Mouse (Mus musculus) hindbrain, embryonic 14.5 days (tissue): ENCODE measurements around the gene Phf21a. TPM values are rescaled to one million over a fixed set of nuclear protein-coding genes. Genes with fewer than 3 reads are reported as not detected.

Source experiments
- ATAC-seq: fragments of 200-750 bp; cut with Nextera tagmentation; 2 replicates; pipeline ENCODE4 v1.8.0; 2017; ENCODE audit warnings: moderate number of reproducible peaks, mild to moderate bottlenecking, moderate TSS enrichment, moderate library complexity; ENCODE audit not compliant: low FRiP score
- DNase-seq: peaks from one replicate; pipeline ENCODE4 v3.0.0-alpha.2; 2015; ENCODE audit warnings: low spot score
- H3K27ac ChIP-seq: fragments of 300-500 bp; sonication (generic); 2 replicates; pipeline ENCODE4 v1.5.1; 2014; ENCODE audit warnings: mild to moderate bottlenecking, moderate library complexity
- H3K27me3 ChIP-seq: fragments of 300-500 bp; sonication (generic); 2 replicates; pipeline ENCODE4 v1.6.1; 2014; ENCODE audit warnings: mild to moderate bottlenecking, low read length, mixed read lengths; ENCODE audit not compliant: control insufficient read depth, insufficient read depth
- H3K36me3 ChIP-seq: fragments of 300-500 bp; sonication (generic); replicated peaks from 2 replicates; pipeline ENCODE4 v1.6.1; 2014; ENCODE audit not compliant: control insufficient read depth, insufficient read depth
- H3K4me1 ChIP-seq: fragments of 300-500 bp; sonication (generic); replicated peaks from 2 replicates; pipeline ENCODE4 v1.6.1; 2014; ENCODE audit warnings: antibody characterized with exemption, low read length, mixed read lengths; ENCODE audit not compliant: control insufficient read depth, insufficient read depth
- H3K4me2 ChIP-seq: fragments of 300-500 bp; sonication (generic); replicated peaks from 2 replicates; pipeline ENCODE4 v1.6.1; 2014; ENCODE audit warnings: mild to moderate bottlenecking, moderate library complexity
- H3K4me3 ChIP-seq: fragments of 300-500 bp; sonication (generic); replicated peaks from 2 replicates; pipeline ENCODE4 v1.5.1; 2014; ENCODE audit warnings: mild to moderate bottlenecking, low read length
- H3K9ac ChIP-seq: fragments of 300-500 bp; sonication (generic); 2 replicates; pipeline ENCODE4 v1.6.1; 2014
- H3K9me3 ChIP-seq: fragments of 300-500 bp; sonication (generic); 2 replicates; pipeline ENCODE4 v1.6.1; 2016; ENCODE audit warnings: low read length; ENCODE audit not compliant: control insufficient read depth
- WGBS: fragments of 180-500 bp; shearing (Covaris S2); extraction: QIAGEN DNeasy Blood & Tissue Kit; methylation state at CpG from one replicate; pipeline ENCODE4 v1.1.7; 2014; 5-methylcytosine and 5-hydroxymethylcytosine counted together
- polyA plus RNA-seq: library from polyadenylated mRNA; unstranded; fragments of >200 nt; fragmentation: Nextera tagmentation; extraction: Ambion mirVana; gene quantifications from 2 replicates; pipeline ENCODE4 v1.2.1, GENCODE M21; 2014

Phf21a gene
- polyA plus RNA-seq, 1 experiment from 2014 or later, result 29.6 TPM

DNA sequence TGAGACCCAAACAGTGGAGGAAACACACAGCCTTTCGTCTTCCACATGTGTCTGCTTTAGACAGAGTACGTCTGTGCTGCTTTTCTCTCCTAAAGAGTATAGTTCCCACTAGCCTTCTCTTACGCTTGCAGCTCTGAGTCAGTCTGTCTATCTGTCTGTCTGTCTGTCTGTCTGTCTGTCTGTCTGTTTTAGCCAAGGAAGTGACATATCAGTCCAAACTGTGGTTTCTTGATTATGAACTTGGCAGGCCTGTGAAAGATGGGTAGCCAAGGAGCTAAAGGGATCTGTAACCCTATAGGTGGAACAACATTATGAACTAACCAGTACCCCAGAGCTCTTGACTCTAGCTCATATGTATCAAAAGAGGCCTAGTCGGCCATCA lies 180.9 kb downstream of the Phf21a start:
- Histone ChIP-seq H3K4me2 (no peak overlapping the region), H3K9me3 (no peaks in the 10 kb centered on the region), H3K27me3 (no peaks in the 10 kb centered on the region), H3K4me1 (peaks cover 8% of the 10 kb centered on the region; the same call in 1 of the 2 replicates), H3K4me3 (no peak overlapping the region), H3K9ac (no peak overlapping the region), H3K36me3 (no peaks in the 10 kb centered on the region), H3K27ac (no peak overlapping the region)
- no peak for ATAC-seq
- 91% methylated on average over 4 of the region's 4 CpGs for WGBS
- DNase-seq, result no peak

DNA sequence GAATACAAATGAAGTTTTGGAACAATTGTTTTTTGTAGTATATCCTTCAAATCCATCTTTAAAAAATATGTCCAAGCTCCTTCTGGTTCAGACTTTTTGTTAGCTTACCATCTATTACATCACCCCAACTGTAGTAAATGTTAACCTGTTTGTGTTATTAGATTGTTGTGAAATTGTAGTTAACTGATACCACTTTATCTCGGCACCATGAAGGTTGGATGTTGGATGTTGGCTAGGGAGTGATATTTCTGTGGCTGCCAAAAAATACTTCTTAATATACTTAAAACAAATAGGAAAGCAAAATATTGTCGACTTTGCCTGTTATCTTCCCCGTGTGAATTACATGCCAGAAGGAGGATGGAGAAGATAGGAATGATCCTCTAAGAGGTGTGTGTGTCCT lies 184.9 kb downstream of the Phf21a start:
- H3K4me1 ChIP-seq, result peaks cover 15% of the 10 kb centered on the region; the same call in 1 of the 2 replicates
- ATAC-seq (no peak), DNase-seq (no peak)
- no peak overlapping the region for H3K4me2 ChIP-seq
- WGBS, result 86% methylated on average over 3 of the region's 3 CpGs
- H3K36me3 ChIP-seq, result no peaks in the 10 kb centered on the region
- no peak overlapping the region for H3K4me3 ChIP-seq
- no peaks in the 10 kb centered on the region for H3K27me3 ChIP-seq
- H3K9me3 ChIP-seq, result no peaks in the 10 kb centered on the region
- no peak overlapping the region for H3K9ac ChIP-seq
- H3K27ac ChIP-seq, result peak overlapping the region; percentile 77

DNA sequence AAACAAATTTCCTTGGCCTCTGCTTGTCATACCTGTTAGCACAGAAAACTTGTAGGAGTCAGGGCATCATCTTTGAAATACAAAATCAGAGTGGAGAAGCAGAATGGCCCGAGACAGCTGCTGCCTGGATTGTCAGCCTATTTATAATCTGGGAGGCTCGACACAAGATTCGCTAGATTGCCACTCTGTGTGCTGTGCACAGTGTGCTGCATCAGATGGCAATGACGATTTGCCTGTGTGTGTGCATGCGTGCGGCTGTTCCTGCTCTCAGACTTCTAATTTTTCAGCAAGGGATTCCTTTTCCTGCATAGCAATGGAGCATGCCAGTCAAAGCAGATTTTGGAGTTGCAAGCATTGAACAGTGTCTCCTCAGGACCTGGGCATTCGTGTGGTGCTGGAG lies 185.7 kb downstream of the Phf21a start:
- 58% methylated on average over 7 of the region's 7 CpGs for WGBS
- H3K9ac ChIP-seq, result peak overlapping the region; percentile 33
- no peak for ATAC-seq

DNA sequence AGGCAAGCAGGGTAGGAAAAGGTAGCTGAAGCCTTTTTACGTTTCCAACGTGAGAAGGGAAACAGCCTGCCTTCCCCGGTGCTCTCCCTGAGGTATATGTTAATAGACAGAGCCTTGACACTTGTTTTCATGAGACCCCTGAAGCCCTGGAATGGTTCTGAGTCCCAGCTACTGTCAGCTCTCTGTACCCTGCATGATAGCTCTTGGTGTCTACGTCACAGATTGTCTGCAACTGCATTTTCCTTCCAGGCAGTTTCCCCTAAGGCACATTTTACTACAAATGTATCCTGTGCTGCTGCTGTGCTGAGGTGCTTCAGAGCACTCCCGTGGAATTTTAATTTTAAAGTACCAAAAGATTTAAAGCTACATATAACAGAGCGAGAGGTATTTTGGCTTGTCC lies 186.5 kb downstream of the Phf21a start:
- peaks cover 15% of the 10 kb centered on the region; the same call in 1 of the 2 replicates for H3K4me1 ChIP-seq
- H3K4me2 ChIP-seq, result no peak overlapping the region
- no peaks in the 10 kb centered on the region for H3K36me3 ChIP-seq
- peak overlapping the region; percentile 77 for H3K27ac ChIP-seq
- ATAC-seq (0 out of 2 replicates have a peak, but pooled peaks have one; percentile 40), DNase-seq (no peak)
- H3K27me3 ChIP-seq, result no peaks in the 10 kb centered on the region
- no peak overlapping the region for H3K9ac ChIP-seq
- WGBS, result 54% methylated on average over 6 of the region's 6 CpGs
- H3K4me3 ChIP-seq, result no peak overlapping the region
- H3K9me3 ChIP-seq, result no peaks in the 10 kb centered on the region

More for the DNA sequence above, 185.7 kb downstream of the Phf21a start:
- Histone ChIP-seq H3K27me3 (no peaks in the 10 kb centered on the region), H3K36me3 (no peaks in the 10 kb centered on the region), H3K4me1 (peaks cover 15% of the 10 kb centered on the region; the same call in 1 of the 2 replicates), H3K9me3 (no peaks in the 10 kb centered on the region), H3K4me3 (no peak overlapping the region), H3K27ac (peak overlapping the region; percentile 77), H3K4me2 (no peak overlapping the region)
- DNase-seq, result no peak

DNA sequence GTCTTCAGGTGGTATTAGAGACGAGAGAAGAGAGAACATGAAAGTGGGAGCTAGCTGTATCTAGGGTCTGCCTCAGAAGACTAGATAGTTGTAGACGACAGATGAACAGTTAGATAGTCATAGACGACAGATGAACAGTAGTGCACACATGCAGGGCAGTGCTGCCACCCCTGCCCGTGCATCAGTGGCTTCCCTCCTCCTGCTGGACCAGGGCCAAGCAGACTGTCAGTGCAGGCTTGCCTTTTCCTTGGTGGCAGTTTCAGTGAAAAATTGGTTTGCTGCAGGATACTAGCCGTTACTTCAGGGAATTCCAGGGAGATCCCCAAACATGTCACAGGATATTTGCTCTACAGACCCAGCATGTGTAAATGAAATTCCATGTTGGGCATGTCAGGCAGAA lies 192.7 kb downstream of the Phf21a start:
- Histone ChIP-seq H3K27me3 (no peaks in the 10 kb centered on the region), H3K9me3 (no peaks in the 10 kb centered on the region), H3K4me2 (no peak overlapping the region), H3K4me3 (no peak overlapping the region), H3K27ac (0 out of 2 replicates have a peak overlapping the region, but pooled peaks have one; percentile 20), H3K36me3 (no peaks in the 10 kb centered on the region; the same call in 1 of the 2 replicates), H3K4me1 (0 out of 2 replicates have a peak, but pooled peaks cover 6% of the 10 kb centered on the region), H3K9ac (no peak overlapping the region)
- DNase-seq (peak; percentile 50), ATAC-seq (no peak; the same call in 1 of the 2 replicates)
- 37% methylated on average over 5 of the region's 5 CpGs for WGBS

DNA sequence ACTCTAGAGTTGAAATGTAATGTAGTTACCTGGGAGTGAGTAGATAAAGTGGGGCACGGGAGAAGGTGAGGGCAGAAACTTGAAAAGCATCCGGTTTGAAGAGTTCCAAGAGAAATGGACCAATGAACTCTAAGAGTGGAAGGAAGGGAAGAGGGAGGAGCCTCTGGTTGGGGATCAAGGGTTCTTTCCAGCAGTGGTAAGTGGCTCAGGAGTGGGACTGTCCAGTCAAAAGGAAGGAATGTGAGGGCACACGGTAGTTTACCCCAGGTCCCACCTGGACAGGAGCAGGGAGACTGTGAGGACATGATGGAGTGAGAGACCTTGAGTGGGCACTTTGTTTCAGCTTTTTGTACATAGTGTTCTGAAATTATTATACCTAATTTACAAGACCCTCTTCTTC lies 196.4 kb downstream of the Phf21a start:
- ATAC-seq, result no peak
- Histone ChIP-seq H3K4me2 (no peak overlapping the region), H3K27me3 (no peaks in the 10 kb centered on the region), H3K27ac (no peak overlapping the region), H3K4me1 (0 out of 2 replicates have a peak, but pooled peaks cover 6% of the 10 kb centered on the region), H3K9ac (no peak overlapping the region), H3K9me3 (no peaks in the 10 kb centered on the region), H3K4me3 (no peak overlapping the region), H3K36me3 (no peaks in the 10 kb centered on the region; the same call in 1 of the 2 replicates)
- DNase-seq, result no peak
- WGBS, result 88% methylated on average over 3 of the region's 3 CpGs

DNA sequence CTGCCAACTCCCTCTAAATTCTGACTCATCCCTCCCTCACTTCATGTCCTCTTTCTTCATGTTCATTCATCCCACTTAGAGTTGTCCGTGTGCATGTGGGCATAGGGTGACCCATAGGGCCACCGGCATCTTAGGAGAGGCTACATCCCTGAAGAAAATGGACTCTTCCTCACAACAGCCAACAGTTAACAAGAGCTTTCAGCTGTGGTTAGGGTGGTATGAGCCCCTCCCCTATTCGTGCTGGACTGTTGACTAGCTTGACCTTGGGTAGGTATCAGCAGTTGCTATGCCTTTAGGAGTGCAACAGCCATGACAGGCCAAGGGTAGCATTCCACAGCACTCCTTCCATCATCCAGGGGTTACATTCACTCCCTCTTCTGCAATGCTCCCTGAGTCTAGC lies 198.6 kb downstream of the Phf21a start:
- Histone ChIP-seq H3K4me1 (no peaks in the 10 kb centered on the region), H3K9me3 (no peaks in the 10 kb centered on the region), H3K4me2 (no peak overlapping the region), H3K27me3 (no peaks in the 10 kb centered on the region), H3K9ac (no peak overlapping the region), H3K4me3 (no peak overlapping the region), H3K36me3 (no peaks in the 10 kb centered on the region; the same call in 1 of the 2 replicates), H3K27ac (no peak overlapping the region)
- DNase-seq (no peak), ATAC-seq (no peak)
- WGBS, result 95% methylated on average over 3 of the region's 3 CpGs

DNA sequence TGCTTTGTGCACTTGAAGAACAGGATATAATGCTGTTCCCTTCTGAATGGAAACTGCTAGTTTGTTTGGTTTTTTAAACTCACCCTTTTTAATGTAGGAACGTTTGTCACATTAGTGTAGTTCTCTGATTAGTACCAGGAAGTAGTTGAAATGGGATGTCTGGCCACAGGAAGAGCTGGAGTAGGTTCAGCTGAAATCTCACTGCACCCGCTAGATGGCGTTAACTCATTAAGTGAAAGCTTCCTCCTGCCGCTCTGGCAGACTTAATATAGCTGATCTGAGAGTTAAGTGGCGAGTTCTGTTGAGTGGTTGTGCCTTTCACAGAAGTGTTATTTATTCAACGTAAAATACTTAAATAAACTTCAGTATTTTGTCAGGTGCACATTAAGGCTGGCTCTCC lies 203.5 kb downstream of the Phf21a start:
- H3K4me3 ChIP-seq, result no peak overlapping the region
- 5% methylated on average over 6 of the region's 6 CpGs for WGBS
- peaks cover 5% of the 10 kb centered on the region; the same call in 1 of the 2 replicates for H3K4me1 ChIP-seq
- H3K9me3 ChIP-seq, result no peaks in the 10 kb centered on the region
- no peak overlapping the region for H3K27ac ChIP-seq
- H3K4me2 ChIP-seq, result no peak overlapping the region
- H3K27me3 ChIP-seq, result no peaks in the 10 kb centered on the region
- ATAC-seq (peak; percentile 53; the same call in 1 of the 2 replicates), DNase-seq (peak; percentile 83)
- no peak overlapping the region for H3K9ac ChIP-seq
- H3K36me3 ChIP-seq, result no peaks in the 10 kb centered on the region; the same call in 1 of the 2 replicates

DNA sequence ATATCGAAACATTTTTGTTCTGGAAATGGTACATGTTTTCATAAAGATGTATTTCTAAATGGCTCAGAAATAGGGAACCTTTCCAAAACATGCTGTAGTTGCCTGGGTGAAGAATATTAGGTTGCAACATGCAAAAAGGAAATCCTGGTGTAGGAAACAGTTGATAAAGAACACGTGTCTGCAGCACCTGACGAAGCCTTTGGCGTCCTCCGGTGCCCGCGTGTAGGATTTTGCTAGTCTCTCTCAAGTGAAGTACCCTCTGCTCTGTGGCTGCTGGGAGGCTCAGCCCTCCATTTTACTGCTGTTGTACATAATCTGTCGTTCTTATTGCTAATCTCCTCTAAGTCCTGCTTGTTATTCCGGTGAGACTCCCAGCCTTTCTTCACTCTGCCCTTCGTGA lies 207.0 kb downstream of the Phf21a start:
- Histone ChIP-seq H3K4me3 (no peak overlapping the region), H3K9ac (no peak overlapping the region), H3K27me3 (no peaks in the 10 kb centered on the region), H3K36me3 (no peaks in the 10 kb centered on the region), H3K4me2 (no peak overlapping the region), H3K4me1 (peaks cover 13% of the 10 kb centered on the region; the same call in 1 of the 2 replicates), H3K27ac (no peak overlapping the region), H3K9me3 (no peaks in the 10 kb centered on the region)
- ATAC-seq, result no peak
- 55% methylated on average over 10 of the region's 10 CpGs for WGBS
- DNase-seq, result no peak
